Mouse (Mus musculus): ENCODE data around the gene Sppl3. TPM values are rescaled to one million over a fixed set of nuclear protein-coding genes. Genes with fewer than 3 reads are reported as not detected.
"Not testable (repeated sequence)": the region's sequence is repeated elsewhere in the genome, so short reads cannot be mapped to it uniquely, and the experiment has no call there.

Sppl3 gene
- total and polyA plus RNA-seq, 2 experiments = 8.7 to 24.0 TPM

GRCm38 (mm10) chr5:115102231-115102630 is 91.3 kb downstream of the Sppl3 start:
- H3K36me3 ChIP-seq (ENCODE audit: control insufficient read depth, insufficient read depth, low read length) = peaks cover 4% of the 10 kb centered on the region; the same call in 1 of the 2 replicates
- no peaks in the 10 kb centered on the region for H3K79me2 ChIP-seq (ENCODE audit: control insufficient read depth, insufficient read depth, low read length)
- H3K4me1 ChIP-seq (ENCODE audit: control insufficient read depth, insufficient read depth, low read length) = peaks cover 29% of the 10 kb centered on the region
- WGBS = 92% methylated on average over 2 of the region's 2 CpGs
- no peak overlapping the region for H3K27ac ChIP-seq (replicated peaks; ENCODE audit: insufficient read depth, low read depth, low read length)
- H3K9ac ChIP-seq (ENCODE audit: low read depth, low read length) = no peak overlapping the region
- TF ChIP-seq CTCF (IDR thresholded peaks at IDR 0.05; ENCODE audit: low read depth, low read length) (no peak), POLR2A (IDR thresholded peaks at IDR 0.05; ENCODE audit: extremely low read depth, insufficient read depth, low read length) (no peak)
- no peaks in the 10 kb centered on the region for H3K27me3 ChIP-seq (ENCODE audit: control insufficient read depth, insufficient read depth, low read length)
- DNase-seq (ENCODE audit: extremely low read depth, low read depth, low spot score) = peak; percentile 19
- no peak overlapping the region for H3K4me3 ChIP-seq (ENCODE audit: insufficient read depth, low read depth, low read length)

GRCm38 (mm10) chr5:115103253-115103652 is 92.3 kb downstream of the Sppl3 start:
- H3K27ac ChIP-seq (replicated peaks; ENCODE audit: insufficient read depth, low read depth, low read length); H3K27me3 ChIP-seq (ENCODE audit: control insufficient read depth, insufficient read depth, low read length); H3K4me3 ChIP-seq (ENCODE audit: insufficient read depth, low read depth, low read length); DNase-seq (ENCODE audit: extremely low read depth, low read depth, low spot score); H3K9ac ChIP-seq (ENCODE audit: low read depth, low read length); H3K79me2 ChIP-seq (ENCODE audit: control insufficient read depth, insufficient read depth, low read length); H3K36me3 ChIP-seq (ENCODE audit: control insufficient read depth, insufficient read depth, low read length): not testable (repeated sequence)
- peaks cover 29% of the 10 kb centered on the region for H3K4me1 ChIP-seq (ENCODE audit: control insufficient read depth, insufficient read depth, low read length)
- WGBS = 98% methylated on average over 23 of the region's 23 CpGs

DNA sequence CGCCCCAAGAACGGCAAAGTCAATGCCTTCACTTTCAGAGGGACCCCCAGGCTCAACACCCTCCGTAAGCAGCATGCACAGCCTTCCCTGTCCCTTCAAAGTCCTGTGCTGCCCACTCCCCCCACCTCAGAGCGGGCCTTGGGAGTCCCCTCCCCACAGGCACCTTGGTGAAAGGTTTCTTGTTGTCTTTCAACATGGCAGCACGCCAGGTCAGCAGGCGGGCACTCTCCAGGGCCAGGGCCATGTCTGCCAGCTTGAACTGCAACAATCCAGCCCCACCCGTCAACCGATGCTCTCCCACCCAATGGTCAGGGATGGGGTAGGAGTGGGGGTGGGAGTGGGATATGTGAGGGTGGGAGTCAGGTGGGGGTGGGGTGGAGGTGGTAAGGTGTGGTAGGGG is 100.2 kb downstream of the Sppl3 start:
- WGBS = 77% methylated on average over 8 of the region's 8 CpGs
- H3K36me3 ChIP-seq (ENCODE audit: control insufficient read depth, insufficient read depth, low read length) = peaks cover 8% of the 10 kb centered on the region; the same call in 1 of the 2 replicates
- DNase-seq (ENCODE audit: extremely low read depth, low read depth, low spot score) = no peak
- no peak overlapping the region for H3K9ac ChIP-seq (ENCODE audit: low read depth, low read length)
- peaks cover 5% of the 10 kb centered on the region for H3K4me1 ChIP-seq (ENCODE audit: control insufficient read depth, insufficient read depth, low read length)
- H3K79me2 ChIP-seq (ENCODE audit: control insufficient read depth, insufficient read depth, low read length) = no peaks in the 10 kb centered on the region
- no peak overlapping the region for H3K4me3 ChIP-seq (ENCODE audit: insufficient read depth, low read depth, low read length)
- no peak overlapping the region for H3K27ac ChIP-seq (replicated peaks; ENCODE audit: insufficient read depth, low read depth, low read length)
- TF ChIP-seq POLR2A (IDR thresholded peaks at IDR 0.05; ENCODE audit: extremely low read depth, insufficient read depth, low read length) = no peak
- TF ChIP-seq CTCF (IDR thresholded peaks at IDR 0.05; ENCODE audit: low read depth, low read length) = no peak
- H3K27me3 ChIP-seq (ENCODE audit: control insufficient read depth, insufficient read depth, low read length) = no peaks in the 10 kb centered on the region

GRCm38 (mm10) chr5:115113244-115113643 is 102.3 kb downstream of the Sppl3 start:
- 98% methylated on average over 12 of the region's 12 CpGs for WGBS
- H3K36me3 ChIP-seq (ENCODE audit: control insufficient read depth, insufficient read depth, low read length) = peaks cover 6% of the 10 kb centered on the region; the same call in 1 of the 2 replicates
- TF ChIP-seq CTCF (IDR thresholded peaks at IDR 0.05; ENCODE audit: low read depth, low read length) (no peak), POLR2A (IDR thresholded peaks at IDR 0.05; ENCODE audit: extremely low read depth, insufficient read depth, low read length) (no peak)

GRCm38 (mm10) chr5:115114501-115114900 is 103.6 kb downstream of the Sppl3 start:
- TF ChIP-seq POLR2A (IDR thresholded peaks at IDR 0.05; ENCODE audit: extremely low read depth, insufficient read depth, low read length) (no peak), CTCF (IDR thresholded peaks at IDR 0.05; ENCODE audit: low read depth, low read length) (no peak)
- Histone ChIP-seq H3K79me2 (ENCODE audit: control insufficient read depth, insufficient read depth, low read length) (peaks cover 3% of the 10 kb centered on the region; the same call in 1 of the 2 replicates), H3K9ac (ENCODE audit: low read depth, low read length) (no peak overlapping the region), H3K4me3 (ENCODE audit: insufficient read depth, low read depth, low read length) (no peak overlapping the region), H3K4me1 (ENCODE audit: control insufficient read depth, insufficient read depth, low read length) (peaks cover 14% of the 10 kb centered on the region), H3K27ac (replicated peaks; ENCODE audit: insufficient read depth, low read depth, low read length) (no peak overlapping the region), H3K27me3 (ENCODE audit: control insufficient read depth, insufficient read depth, low read length) (no peaks in the 10 kb centered on the region), H3K36me3 (ENCODE audit: control insufficient read depth, insufficient read depth, low read length) (peaks cover 6% of the 10 kb centered on the region; the same call in 1 of the 2 replicates)
- peak; percentile 74 for DNase-seq (ENCODE audit: extremely low read depth, low read depth, low spot score)
- WGBS = 31% methylated on average over 8 of the region's 8 CpGs

More at GRCm38 (mm10) chr5:115113244-115113643, 102.3 kb downstream of the Sppl3 start:
- no peak for DNase-seq (ENCODE audit: extremely low read depth, low read depth, low spot score)
- peaks cover 3% of the 10 kb centered on the region; the same call in 1 of the 2 replicates for H3K79me2 ChIP-seq (ENCODE audit: control insufficient read depth, insufficient read depth, low read length)
- no peak overlapping the region for H3K9ac ChIP-seq (ENCODE audit: low read depth, low read length)
- no peak overlapping the region for H3K4me3 ChIP-seq (ENCODE audit: insufficient read depth, low read depth, low read length)
- peaks cover 11% of the 10 kb centered on the region for H3K4me1 ChIP-seq (ENCODE audit: control insufficient read depth, insufficient read depth, low read length)
- no peak overlapping the region for H3K27ac ChIP-seq (replicated peaks; ENCODE audit: insufficient read depth, low read depth, low read length)
- no peaks in the 10 kb centered on the region for H3K27me3 ChIP-seq (ENCODE audit: control insufficient read depth, insufficient read depth, low read length)

GRCm38 (mm10) chr5:115116426-115116825 is 105.5 kb downstream of the Sppl3 start:
- Histone ChIP-seq H3K4me3 (ENCODE audit: insufficient read depth, low read depth, low read length) (no peak overlapping the region), H3K4me1 (ENCODE audit: control insufficient read depth, insufficient read depth, low read length) (peaks cover 14% of the 10 kb centered on the region), H3K36me3 (ENCODE audit: control insufficient read depth, insufficient read depth, low read length) (peaks cover 3% of the 10 kb centered on the region; the same call in 1 of the 2 replicates), H3K27ac (replicated peaks; ENCODE audit: insufficient read depth, low read depth, low read length) (no peak overlapping the region), H3K9ac (ENCODE audit: low read depth, low read length) (no peak overlapping the region), H3K27me3 (ENCODE audit: control insufficient read depth, insufficient read depth, low read length) (no peaks in the 10 kb centered on the region), H3K79me2 (ENCODE audit: control insufficient read depth, insufficient read depth, low read length) (peaks cover 3% of the 10 kb centered on the region; the same call in 1 of the 2 replicates)
- WGBS = 95% methylated on average over 3 of the region's 3 CpGs
- DNase-seq (ENCODE audit: extremely low read depth, low read depth, low spot score) = no peak
- TF ChIP-seq POLR2A (IDR thresholded peaks at IDR 0.05; ENCODE audit: extremely low read depth, insufficient read depth, low read length) = no peak
- TF ChIP-seq CTCF (IDR thresholded peaks at IDR 0.05; ENCODE audit: low read depth, low read length) = peak; percentile 39; the same call in 1 of the 2 replicates
